Mouse (Mus musculus) left cerebral cortex, adult 6 months (tissue): ENCODE measurements around the gene Slamf7. TPM values are rescaled to one million over a fixed set of nuclear protein-coding genes. Genes with fewer than 3 reads are reported as not detected.

Experiments
- long read RNA-seq, 2 experiments: library from polyadenylated mRNA; unstranded; transcript quantifications; one replicate each; pipeline ENCODE4 v2.0.0; 2019 to 2020
- polyA plus RNA-seq: library from polyadenylated mRNA; unstranded; fragments of <200 nt; fragmentation: Nextera tagmentation; gene quantifications from 2 replicates; pipeline ENCODE4 v1.2.3, GENCODE M21; 2021

The Slamf7 gene
- 0.11 TPM in 1 of 2 replicates, not detected in the other for polyA plus RNA-seq
- long read RNA-seq, experiment 1 = 0 reads
- long read RNA-seq, experiment 2 = 0 reads

DNA sequence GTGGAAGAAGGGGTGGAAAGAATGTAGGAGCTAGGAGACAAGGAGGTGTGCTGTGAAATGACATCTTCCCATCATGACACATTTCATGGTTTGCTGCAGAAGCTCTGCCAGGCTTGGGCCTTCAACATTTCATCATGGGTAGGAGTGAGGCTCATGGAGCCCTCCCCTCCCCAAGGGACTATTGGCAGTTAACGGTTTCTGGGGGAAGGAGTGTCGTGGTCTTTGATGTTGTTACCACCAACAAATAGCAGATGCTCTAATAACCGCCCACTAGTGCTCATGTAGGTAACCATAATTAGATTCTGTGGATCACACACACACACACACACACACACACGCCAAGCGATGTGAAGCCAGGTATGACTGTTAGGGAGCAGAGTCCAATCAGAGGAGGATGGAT lies at the start of gene Slamf7:
Gene Slamf7 (minus strand): TSS at position 302 of the 400 bp plus-strand sequence.

DNA sequence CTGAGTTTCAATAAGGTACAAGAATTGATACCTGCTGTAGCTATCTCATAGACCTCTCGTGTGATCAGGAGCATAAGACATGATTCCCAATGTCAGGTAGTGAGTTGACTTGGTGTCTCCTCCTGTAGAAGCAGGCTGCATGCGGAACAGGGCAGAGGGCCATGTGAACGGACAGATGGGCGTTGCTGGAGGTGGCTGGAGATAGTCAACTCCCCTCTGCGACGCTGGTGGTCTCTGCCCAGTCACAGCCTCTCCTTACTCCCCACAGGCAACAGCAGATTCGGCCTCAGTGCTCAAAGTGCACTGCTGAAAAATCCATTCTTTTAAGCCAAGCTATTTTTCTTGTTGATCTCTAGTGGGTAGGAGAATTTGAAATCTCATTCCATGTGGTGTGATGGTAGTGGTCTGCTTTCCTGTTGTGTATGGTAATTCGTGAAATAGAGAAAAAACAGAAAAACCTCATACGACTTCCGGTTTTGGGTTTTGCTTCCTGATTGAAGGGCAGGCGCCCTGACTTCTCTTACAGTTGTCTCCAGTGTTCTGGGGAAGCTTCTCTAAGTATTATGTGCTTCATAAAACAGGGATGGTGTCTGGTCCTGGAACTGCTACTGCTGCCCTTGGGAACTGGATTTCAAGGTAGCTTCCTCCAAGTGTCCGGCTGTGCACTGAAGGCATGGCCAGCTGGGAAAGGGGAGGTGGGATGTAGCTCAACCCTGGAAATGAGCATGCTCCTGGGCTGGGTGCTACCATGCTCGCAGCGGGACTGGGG lies 28.9 kb upstream of the Slamf7 start, which contains the start of gene Cd48:
Gene Cd48 (plus strand): TSS at position 479 of the 769 bp plus-strand sequence.

DNA sequence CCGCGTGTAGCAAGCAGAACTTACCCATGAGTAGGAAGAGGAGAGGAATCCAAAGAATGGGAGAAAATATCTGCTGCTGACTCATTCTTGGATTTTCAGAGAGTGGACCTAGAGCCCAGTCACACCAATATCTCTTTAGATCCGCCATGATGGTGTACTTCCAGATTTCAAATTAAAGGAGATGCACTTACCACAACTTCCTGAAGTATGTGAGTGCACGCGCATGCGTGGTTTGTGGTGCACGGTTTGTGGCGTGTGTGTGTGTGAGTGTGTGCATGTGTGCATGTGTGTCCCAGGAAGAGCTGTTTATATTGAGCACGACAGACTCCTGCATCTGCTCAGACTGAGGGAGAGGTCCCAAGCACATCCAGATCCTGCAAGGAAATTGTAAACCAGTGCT lies 45.7 kb downstream of the Slamf7 start, which contains the start of gene Ly9:
Gene Ly9 (minus strand): TSS at position 235 of the 400 bp plus-strand sequence.

Other genes with a start within 250 kb of the Slamf7 start
- gene Usf1, start 241.7 kb downstream of the Slamf7 start, polyA plus RNA-seq = 37.9 and 48.2 TPM in 2 replicates
- gene Tstd1, start 234.2 kb downstream of the Slamf7 start, polyA plus RNA-seq = 1.2 and 1.9 TPM in 2 replicates
- gene F11r, start 215.5 kb downstream of the Slamf7 start, polyA plus RNA-seq = 8.6 TPM in 2 replicates
- gene Alyref2, start 149.6 kb downstream of the Slamf7 start, polyA plus RNA-seq = 6.7 and 7.4 TPM in 2 replicates
- not detected in 2 replicates for gene Itln1, start 117.7 kb downstream of the Slamf7 start, polyA plus RNA-seq
- gene Cd244a, start 93.8 kb downstream of the Slamf7 start, polyA plus RNA-seq = 0.09 TPM in 1 of 2 replicates, not detected in the other
- gene Ly9, start 45.6 kb downstream of the Slamf7 start, polyA plus RNA-seq = 0.10 and 0.15 TPM in 2 replicates
- 2.1 and 2.4 TPM in 2 replicates for gene Cd48, start 29.0 kb upstream of the Slamf7 start, polyA plus RNA-seq
- 0.11 and 0.39 TPM in 2 replicates for gene Slamf1, start 114.1 kb upstream of the Slamf7 start, polyA plus RNA-seq
- 2.1 and 2.4 TPM in 2 replicates for gene Cd84, start 186.7 kb upstream of the Slamf7 start, polyA plus RNA-seq
- not detected in 2 replicates for gene Gm10521, start 242.6 kb upstream of the Slamf7 start, polyA plus RNA-seq